ENCODE assay signal across 8 mouse cellular contexts in the genomic region with DNA sequence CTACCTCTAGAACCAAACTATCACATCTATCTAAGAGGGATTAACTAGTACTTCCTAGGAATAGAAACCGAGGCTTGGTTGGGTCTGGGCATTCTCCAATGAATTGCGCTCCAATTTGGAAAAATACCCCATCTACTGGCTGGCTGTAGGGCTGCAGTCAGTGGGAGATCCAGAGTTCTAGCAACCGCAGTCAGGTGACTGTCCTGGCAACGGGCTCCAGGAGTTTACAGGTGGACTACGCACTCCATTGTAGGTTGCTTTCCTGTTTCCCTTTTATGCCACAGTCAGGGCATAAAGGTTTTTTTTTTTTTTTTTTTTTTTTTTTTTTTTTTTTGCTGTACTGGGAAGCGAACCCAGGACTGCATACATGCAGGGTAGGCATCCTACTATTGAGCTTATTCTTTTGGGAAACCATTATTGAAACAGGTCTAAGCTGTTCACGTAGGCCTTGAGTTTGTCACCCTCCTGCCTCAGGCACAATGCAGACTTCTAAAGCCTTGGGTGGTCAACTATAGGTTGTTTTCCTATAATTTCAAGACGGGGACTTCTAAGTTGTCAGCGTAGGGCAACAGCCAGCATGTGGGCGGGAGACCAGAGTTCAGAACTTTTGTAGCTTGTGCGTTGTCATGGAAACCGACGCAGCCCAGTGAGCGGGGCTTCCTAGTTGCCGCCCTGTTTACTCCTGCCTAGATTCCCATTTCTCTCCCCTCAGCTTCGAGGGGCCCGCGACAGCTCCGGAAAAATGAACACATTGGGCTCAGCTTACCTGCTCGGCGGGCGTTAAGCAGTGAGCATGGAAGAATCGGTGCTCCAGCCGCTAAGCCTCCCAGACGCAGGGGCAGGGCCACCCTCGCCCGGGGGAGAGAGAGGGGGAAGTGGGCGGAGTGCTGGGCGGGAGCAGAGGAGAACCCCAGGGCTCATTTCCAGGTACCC. TPM values are rescaled to one million over a fixed set of nuclear protein-coding genes. Genes with fewer than 3 reads are reported as not detected.
DNase-seq lines count a peak whose midpoint lies in the region; ATAC-seq lines count a peak whose summit lies in the region.

A gene (minus strand): TSS at position 834 of the 933 bp plus-strand sequence.

- peak; percentile 37 for DNase-seq in urinary bladder, postnatal 14 days (ENCODE audit: low spot score)
- DNase-seq in urinary bladder, postnatal 10 days (ENCODE audit: low spot score) = no peak
- DNase-seq in embryo, embryonic 10 days (ENCODE audit: low spot score) = peak; percentile 85
- peak; percentile 19 for DNase-seq in lung, postnatal 14 days
- peak; percentile 41 for DNase-seq in ovary, postnatal 36 days (ENCODE audit: low spot score)
- DNase-seq in frontal cortex, postnatal 36 days (ENCODE audit: low spot score in 2 of 2) = no peak

- no peaks in the 10 kb centered on the region for H3K9me3 ChIP-seq in heart, embryonic 13.5 days
- H3K9me3 ChIP-seq in kidney, embryonic 15.5 days (replicated peaks) = no peaks in the 10 kb centered on the region

- no peak for ATAC-seq in heart, embryonic 13.5 days (ENCODE audit: extremely low read depth, insufficient number of reproducible peaks, low FRiP score, low TSS enrichment)
- ATAC-seq in kidney, embryonic 15.5 days (replicated peaks; ENCODE audit: low FRiP score) = peak; percentile 93

- WGBS in heart, embryonic 13.5 days = 2% methylated on average over 29 of the region's 29 CpGs
- 2% methylated on average over 29 of the region's 29 CpGs for WGBS in kidney, embryonic 15.5 days

- H3K4me3 ChIP-seq in heart, embryonic 13.5 days = peak within 1 kb of the TSS; percentile 63
- peak within 1 kb of the TSS; percentile 53 for H3K4me3 ChIP-seq in kidney, embryonic 15.5 days (replicated peaks)

- H3K36me3 ChIP-seq in heart, embryonic 13.5 days = peaks cover 32% of the 10 kb centered on the region
- H3K36me3 ChIP-seq in kidney, embryonic 15.5 days = peaks cover 22% of the 10 kb centered on the region

- no peaks in the 10 kb centered on the region for H3K27me3 ChIP-seq in heart, embryonic 13.5 days (replicated peaks)
- no peaks in the 10 kb centered on the region for H3K27me3 ChIP-seq in kidney, embryonic 15.5 days

- no peak within 1 kb of the TSS for H3K27ac ChIP-seq in heart, embryonic 13.5 days (replicated peaks)
- peak within 1 kb of the TSS; percentile 41; the same call in 1 of the 2 replicates for H3K27ac ChIP-seq in kidney, embryonic 15.5 days

- peaks cover 6% of the 10 kb centered on the region for H3K4me1 ChIP-seq in heart, embryonic 13.5 days
- peaks cover 15% of the 10 kb centered on the region for H3K4me1 ChIP-seq in kidney, embryonic 15.5 days

- peak within 1 kb of the TSS; percentile 90 for H3K4me2 ChIP-seq in heart, embryonic 13.5 days
- peak within 1 kb of the TSS; percentile 80 for H3K4me2 ChIP-seq in kidney, embryonic 15.5 days

- peak within 1 kb of the TSS; percentile 76 for H3K9ac ChIP-seq in heart, embryonic 13.5 days
- peak within 1 kb of the TSS; percentile 35; the same call in 1 of the 2 replicates for H3K9ac ChIP-seq in kidney, embryonic 15.5 days

RNA-seq across cellular contexts. Expression of the gene that starts here (rescaled TPM):
- polyA plus RNA-seq in heart, embryonic 13.5 days (2015; fragmentation: Nextera tagmentation; extraction: Ambion mirVana) = 0.14 and 0.44 TPM in 2 replicates
- 0.28 and 0.38 TPM in 2 replicates for polyA plus RNA-seq in kidney, embryonic 15.5 days (2015; fragmentation: Nextera tagmentation; extraction: Ambion mirVana)

Comparison
In these comparisons a context has a peak if more than half of its experiments do, and no peak if none do; other contexts are left out.
1. DNase-seq: peak in urinary bladder, postnatal 14 days (single experiment), embryo, embryonic 10 days (single experiment), lung, postnatal 14 days (single experiment) and ovary, postnatal 36 days (single experiment); none in urinary bladder, postnatal 10 days (single experiment) and frontal cortex, postnatal 36 days (0 of 2).
2. Peak in ATAC-seq, H3K4me3 ChIP-seq, H3K27ac ChIP-seq, H3K9ac ChIP-seq and H3K4me2 ChIP-seq in kidney, embryonic 15.5 days; RNA of the gene not detected or under 1 TPM.